Mouse (Mus musculus): ENCODE measurements around the gene Ykt6.

Gene Ykt6

GRCm38 (mm10) chr11:5955546-5956276 is at the start of gene Ykt6:
Gene Ykt6 (plus strand): TSS chr11:5955693.
- DNase-seq, result peak; percentile 100

DNA sequence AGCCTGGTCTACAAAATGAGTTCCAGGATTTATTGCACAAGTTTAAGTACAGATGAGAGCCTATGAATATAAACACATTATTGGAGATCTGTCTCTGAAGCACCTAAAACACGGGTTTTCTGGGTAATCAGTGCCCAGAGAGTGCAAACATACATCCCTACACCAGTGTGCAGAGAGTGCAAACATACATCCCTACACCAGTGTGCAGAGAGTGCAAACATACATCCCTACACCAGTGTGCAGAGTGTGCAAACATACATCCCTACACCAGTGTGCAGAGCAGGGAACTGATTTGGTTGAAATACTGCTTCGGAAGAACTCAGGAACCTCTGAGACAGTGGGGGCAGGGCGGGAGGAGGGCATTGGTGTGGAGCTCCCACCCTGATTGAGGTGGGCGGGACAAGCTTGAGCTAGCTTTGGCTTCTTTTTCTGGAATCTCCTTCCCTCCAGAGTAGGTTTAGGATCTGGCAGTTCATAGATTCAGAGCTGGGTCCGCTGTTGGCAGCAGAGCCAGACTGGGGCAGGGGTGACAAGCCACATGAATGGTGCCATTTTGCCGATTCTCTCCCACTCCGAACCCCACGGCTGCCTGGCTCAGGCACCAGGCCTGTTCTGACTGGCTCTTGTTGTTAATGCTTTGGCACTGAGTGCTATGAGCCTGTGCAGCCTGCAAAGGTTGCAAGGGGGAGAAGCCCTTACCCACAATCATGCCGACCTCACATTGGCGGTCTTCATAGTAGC is 49.5 kb upstream of the Ykt6 start:
- peak; percentile 90 for DNase-seq

DNA sequence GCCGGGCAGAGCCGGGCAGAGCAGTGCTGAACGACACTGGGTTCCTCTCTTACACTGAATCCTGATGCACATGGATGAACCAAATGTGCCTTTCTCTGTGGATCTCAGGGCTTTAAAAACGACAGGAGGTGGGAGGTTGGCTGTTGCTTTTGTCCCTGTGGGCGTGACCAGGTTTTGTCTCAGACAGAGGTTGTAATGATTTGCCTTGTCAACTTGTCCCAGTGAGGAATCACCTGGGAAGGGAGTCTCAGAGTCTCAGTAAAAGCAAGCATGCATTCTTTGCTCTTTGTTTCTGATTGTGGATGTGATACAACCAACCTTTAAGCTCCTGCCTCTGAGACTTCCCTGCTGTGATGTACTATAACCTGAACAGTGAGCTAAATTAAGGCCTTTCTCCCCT is 48.4 kb upstream of the Ykt6 start:
- peak; percentile 70 for DNase-seq

DNA sequence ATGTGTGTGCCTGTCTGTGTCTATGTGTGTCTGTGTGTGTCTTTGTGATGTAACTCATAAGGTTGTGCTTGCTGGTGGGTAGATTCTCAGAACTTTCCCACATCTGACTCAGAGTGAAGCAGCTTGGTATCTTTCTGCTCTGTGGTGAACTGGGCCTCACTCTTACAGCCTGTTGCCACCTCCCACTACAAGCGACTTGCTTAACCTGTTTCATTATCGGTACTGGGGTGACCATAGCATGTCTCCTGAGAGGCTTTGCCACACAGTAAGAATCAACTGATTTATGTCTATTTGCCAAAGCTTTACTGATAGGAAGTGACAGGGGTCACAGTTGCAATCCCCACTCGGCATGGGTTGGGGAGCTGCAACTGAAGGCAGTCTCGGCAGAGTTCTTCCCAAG is 46.9 kb upstream of the Ykt6 start:
- no peak for DNase-seq

DNA sequence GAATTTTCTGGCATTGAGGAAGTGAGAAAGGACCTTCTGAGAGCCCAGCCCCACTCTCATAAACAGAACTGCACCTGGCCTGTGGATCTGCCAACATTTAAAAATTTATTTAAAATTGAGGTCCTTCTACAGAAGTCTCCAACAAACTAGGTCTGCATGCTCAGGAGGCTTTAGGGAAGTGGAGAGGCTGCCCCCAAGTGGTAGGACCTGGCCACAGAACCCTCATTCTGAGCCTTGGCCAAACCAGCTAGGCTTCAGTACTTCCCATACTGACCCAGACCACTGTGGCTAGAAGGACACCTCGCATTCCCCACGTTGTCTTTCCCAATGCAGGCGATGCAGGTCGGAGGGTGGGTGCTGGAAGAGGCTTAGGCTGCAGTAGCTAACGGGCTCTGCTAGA is 42.9 kb upstream of the Ykt6 start:
- DNase-seq, result peak; percentile 93

DNA sequence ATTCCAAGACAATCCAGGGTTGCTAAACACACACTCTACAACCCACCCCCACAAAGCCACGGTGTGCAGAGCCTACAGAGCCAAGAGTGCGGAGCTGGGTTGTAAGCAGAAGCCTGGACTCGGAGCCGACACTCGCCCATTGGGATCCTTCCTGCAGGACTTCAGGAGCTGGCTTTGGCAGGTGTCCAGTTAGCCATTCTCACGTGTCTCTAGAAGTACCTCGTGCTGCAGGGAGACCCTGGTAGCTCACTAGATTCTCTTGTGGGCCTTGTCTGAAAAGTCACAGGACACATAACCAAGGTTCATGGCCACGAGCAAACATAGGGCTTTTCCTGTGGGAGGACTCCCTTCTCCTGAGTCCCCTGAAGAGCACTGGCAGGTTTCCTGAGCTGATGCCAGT is 42.2 kb upstream of the Ykt6 start:
- DNase-seq, result peak; percentile 91

DNA sequence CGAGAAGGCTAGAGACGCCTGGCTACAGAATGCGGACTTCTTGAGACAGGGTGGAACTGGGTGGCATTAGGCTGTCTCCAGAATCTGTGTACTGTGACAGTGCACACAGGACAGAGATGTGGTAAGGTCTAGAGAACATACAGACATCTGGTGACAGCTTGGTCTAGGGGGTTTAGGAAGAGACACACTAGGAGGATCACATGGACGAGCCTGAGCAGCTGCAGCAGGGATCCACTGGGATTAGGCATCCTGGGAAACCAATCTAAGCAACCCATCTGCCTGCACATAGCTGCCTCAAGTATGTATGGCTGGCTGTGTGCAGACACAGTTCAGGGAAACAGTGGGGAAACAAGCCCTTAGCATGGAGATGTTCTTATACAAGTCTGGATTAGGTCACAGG is 41.6 kb upstream of the Ykt6 start:
- DNase-seq, result peak; percentile 84

GRCm38 (mm10) chr11:5914940-5915339 is 40.6 kb upstream of the Ykt6 start:
- DNase-seq, result peak; percentile 95

DNA sequence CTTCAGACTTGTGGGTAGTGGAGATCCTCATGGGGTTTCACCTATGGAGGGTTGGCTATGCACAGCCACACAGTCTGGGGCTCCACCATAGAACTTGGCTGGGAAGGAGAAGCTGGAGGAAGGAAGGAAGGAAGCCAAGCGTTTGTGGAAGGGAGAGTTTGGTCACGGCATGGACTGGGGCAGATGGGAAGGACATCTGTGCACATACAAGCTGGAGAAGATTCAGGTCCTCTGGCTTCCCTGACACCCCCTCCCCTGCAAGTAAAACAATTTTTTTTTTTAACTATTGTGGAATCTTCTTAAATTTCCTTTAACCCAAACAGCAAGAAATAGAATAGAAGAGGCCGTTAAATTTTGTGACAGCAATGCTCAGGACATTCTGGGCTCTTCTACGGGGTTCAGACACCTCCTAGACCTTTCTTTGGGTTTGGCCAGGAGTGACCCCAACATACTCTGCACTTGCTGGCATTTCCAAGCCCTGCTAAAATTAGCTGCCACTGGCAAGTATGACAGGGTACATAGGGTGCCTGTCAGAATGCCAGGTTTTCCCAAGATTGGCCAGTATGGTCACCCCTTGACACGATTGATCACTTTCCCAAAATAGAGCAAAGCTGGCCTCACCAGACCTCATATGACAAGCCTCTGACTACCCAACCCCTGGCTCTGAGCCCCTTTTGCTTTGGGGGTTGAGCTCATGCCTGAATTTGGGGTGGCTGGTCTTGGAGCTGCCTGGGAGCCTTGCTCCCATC is 39.9 kb upstream of the Ykt6 start:
- DNase-seq, result peak; percentile 97

DNA sequence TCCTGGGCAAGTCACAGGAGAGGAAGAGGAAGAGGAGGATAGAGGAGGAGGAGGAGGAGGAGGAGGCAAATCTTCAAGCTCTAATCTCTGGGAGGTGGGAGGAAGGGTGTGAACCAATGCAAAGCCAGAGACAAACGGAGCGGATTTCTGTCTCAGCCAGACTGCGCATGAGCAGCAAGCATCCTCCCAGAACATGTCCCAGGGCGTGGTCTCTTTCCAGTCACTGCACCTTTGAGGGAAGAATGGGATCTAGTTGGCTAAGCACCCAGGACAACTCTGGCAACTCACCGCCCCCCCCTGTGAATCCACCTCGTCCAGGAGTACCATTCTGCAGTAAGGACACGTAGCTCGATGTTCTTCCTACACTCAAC is 39.3 kb upstream of the Ykt6 start:
- DNase-seq, result peak; percentile 94

DNA sequence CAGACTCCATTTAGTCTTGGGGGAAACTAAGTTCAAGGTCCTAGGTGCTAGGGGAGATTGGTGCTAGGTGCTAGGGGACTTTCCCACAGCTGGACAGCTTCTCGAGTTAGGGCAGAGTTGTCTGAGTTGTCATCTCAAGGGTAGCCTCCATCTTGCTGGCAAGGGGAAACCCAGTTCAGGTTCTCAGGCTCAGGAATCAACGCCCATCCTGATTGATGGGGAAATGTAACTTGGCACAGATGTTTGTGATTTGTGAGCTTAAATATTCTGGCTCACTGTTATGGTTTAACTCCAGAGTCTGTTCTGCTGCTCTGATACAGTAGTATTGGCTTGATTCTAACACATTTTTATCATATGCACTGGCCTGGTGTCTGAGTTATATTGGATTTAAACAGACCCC is 37.4 kb upstream of the Ykt6 start:
- peak; percentile 74 for DNase-seq

DNA sequence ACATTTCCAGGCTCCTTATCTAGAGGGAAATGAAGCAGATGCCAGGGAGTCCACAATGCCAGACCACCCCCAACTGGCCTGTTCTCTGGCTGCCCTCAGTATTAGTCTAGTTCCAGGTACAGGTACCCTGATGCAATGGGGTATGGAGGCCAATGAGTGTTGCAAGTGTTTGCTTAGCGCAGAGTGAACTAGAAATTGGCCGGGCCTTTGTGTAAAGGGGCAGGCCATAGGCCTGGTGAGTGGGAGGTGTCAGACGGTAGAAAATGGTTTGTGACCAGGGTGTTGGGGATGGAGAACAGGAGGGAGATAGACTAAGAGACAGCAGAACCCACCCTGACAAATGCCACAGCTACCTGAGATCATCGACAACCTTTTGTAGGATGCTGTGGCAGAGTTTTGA is 35.9 kb upstream of the Ykt6 start:
- peak; percentile 74 for DNase-seq

DNA sequence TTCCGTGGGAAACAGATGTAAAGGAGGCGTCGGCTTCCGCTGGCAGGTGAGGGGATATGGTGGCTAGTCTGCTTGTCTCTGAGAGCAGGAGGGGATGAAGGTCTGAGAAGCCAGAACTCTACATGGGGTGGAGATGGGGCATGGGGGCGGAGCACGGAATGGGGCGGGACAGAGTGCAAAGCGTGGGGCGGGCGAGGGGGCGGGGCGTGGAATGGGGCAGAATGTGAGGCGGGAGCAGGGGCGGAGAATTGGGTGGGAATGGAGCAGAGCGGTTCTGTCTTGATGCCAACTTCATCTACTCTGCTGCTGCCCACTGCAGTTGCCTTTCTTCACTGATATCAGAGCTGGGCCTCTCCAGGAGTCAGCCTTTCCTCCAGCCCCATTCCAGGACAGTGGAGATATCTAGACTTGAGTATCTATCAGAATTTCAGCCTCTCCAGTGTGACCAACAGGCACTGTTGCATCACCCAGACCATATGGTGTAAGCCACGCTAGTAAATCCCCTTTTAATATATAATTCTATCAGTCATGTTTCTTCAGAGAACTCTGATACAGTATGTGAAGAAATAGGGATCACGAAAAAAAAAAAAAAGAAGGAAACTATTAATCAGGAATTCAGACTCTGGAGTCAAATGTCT is 35.1 kb upstream of the Ykt6 start:
- peak; percentile 85 for DNase-seq

DNA sequence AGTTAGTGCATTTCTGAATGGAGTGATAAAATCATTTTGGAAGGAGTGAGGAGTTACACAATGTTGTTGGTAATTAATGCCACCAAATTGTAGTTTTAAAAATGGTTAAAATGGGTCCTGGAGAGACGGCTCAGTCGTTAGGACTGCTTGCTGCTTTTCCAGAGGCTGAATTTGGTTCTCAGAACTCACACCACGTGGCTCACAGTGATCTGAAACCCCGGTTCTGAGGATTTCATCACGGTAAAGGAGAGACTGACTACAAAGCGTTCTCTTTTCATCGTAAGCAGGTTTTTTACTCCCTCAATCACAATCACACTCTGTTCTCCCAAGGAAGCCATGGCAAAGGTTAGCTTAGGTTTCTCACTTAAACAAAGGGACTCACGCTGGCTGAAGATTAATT is 30.8 kb upstream of the Ykt6 start:
- peak; percentile 4 for DNase-seq

DNA sequence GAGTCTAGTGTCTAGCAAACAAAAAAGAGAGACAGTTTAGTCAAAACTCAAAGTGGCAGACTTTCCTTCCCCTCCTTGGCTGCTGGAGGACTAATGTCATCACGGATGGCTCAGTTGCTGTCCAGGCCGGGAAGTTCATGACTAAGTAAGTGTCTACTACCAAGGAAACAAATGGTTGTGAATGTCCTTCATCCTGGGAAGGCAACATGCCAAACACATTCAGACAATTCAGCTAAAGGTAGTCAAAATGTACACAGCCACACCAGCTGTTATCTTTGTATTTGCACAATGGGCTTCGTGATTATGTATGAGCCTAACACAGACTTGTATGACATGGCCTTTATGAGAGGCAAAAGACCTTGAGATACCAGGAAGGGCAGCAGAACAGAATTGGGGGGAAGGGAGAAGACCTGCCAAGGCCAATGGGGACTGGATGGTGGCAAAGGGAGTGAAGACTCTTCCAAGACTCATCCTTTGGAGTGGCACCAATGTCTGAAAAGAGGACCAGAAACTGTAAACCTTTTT is 28.7 kb upstream of the Ykt6 start:
- peak; percentile 35 for DNase-seq

DNA sequence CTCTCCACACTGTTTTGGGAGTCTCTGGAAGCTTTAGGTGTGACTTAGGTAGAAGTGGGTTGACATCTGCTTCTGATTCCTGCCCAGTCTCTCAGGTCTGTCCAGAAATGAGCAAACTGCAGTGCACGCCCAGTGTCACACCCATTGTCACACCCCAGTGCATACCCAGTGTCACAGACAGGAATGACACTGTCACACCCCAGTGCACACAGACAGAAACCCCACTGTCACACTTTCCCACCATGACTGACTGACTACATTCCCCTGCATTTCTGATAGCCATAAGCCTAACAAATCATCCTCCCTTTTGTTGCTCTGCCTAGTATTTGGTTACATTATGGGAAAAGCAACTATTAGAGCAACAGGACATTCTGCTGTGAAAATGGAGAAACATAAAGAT is 24.9 kb upstream of the Ykt6 start:
- peak; percentile 25 for DNase-seq

- DNase-seq, result peak; percentile 55
Measured at GRCm38 (mm10) chr11:5931947-5932346, 23.5 kb upstream of the Ykt6 start.

DNA sequence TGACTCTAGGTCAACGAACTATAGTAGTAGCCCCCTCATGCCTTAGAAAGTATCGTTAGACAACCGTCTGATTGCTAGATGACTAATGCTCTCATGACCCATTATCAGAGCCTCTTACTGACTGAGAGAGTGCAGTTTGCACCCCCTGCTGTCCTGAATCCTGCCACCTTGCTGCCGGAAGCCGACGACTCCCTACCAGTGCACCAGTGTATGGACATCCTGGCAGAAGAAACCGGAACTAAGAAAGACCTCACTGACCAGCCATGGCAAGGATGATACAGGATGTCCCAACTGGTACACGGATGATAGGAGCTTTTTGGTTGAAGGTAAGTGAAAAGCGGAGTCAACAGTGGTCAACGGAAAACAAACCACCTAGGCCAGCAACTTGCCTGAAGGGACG is 21.0 kb upstream of the Ykt6 start:
- peak; percentile 56 for DNase-seq

GRCm38 (mm10) chr11:5942966-5943365 is 12.5 kb upstream of the Ykt6 start:
- peak; percentile 79 for DNase-seq

DNA sequence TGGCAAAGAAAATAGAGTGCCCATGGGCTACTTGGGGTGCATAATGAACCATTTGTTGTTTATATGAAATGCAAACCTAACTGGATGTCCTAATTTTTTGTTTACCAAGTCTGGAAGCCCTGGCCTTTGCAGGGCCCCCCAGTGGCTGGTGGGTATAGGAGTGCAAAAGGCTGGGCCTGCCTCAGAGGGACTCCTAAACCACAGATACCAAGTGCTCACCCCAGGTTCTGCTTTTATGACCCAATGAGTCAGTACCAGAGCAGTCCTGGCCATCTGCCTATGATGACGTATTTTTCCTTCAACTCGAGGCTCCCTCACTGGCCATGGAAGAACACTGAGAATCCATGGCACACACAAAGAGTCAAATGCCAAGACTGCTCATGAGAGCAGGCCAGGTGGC is 10.4 kb upstream of the Ykt6 start:
- peak; percentile 93 for DNase-seq

- peak; percentile 74 for DNase-seq
Measured at GRCm38 (mm10) chr11:5947796-5948195, 7.7 kb upstream of the Ykt6 start.

GRCm38 (mm10) chr11:5948546-5949250 is 6.8 kb upstream of the Ykt6 start:
- DNase-seq, result peak; percentile 79
